Mouse (Mus musculus) heart, adult 2 months (tissue): Measurements from ENCODE around the gene Tmem62. TPM values are rescaled to one million over a fixed set of nuclear protein-coding genes. Genes with fewer than 3 reads are reported as not detected.
"Not testable (repeated sequence)": the region's sequence is repeated elsewhere in the genome, so short reads cannot be mapped to it uniquely, and the experiment has no call there.

Experiments used
- DNase-seq, 2 experiments: peaks; one replicate each; pipeline ENCODE4 v3.0.0; 2021
- H3K27ac ChIP-seq: fragments of 200-600 bp; 2 replicates; pipeline ENCODE4 v1.8.1; 2022
- H3K27me3 ChIP-seq: fragments of 200-500 bp; 2 replicates; pipeline ENCODE4 v1.6.1; 2012; ENCODE audit warnings: mild to moderate bottlenecking, low read length, inconsistent platforms, mixed read lengths; ENCODE audit not compliant: control insufficient read depth, insufficient read depth
- H3K36me3 ChIP-seq: fragments of 200-500 bp; 2 replicates; pipeline ENCODE4 v1.6.1; 2012; ENCODE audit warnings: low read length, inconsistent platforms; ENCODE audit not compliant: control insufficient read depth, insufficient read depth
- H3K4me1 ChIP-seq: fragments of 200-500 bp; 2 replicates; pipeline ENCODE4 v1.6.1; 2011; ENCODE audit warnings: low read length; ENCODE audit not compliant: control insufficient read depth, insufficient read depth
- H3K4me3 ChIP-seq: fragments of 200-600 bp; 2 replicates; pipeline ENCODE4 v1.8.1; 2022
- H3K79me2 ChIP-seq: fragments of 200-500 bp; replicated peaks from 2 replicates; pipeline ENCODE4 v1.6.1; 2012; ENCODE audit warnings: mild to moderate bottlenecking, inconsistent platforms, low read length, moderate library complexity, mixed read lengths; ENCODE audit not compliant: control insufficient read depth, insufficient read depth
- H3K9ac ChIP-seq: fragments of 200-500 bp; 2 replicates; pipeline ENCODE4 v1.6.1; 2012; ENCODE audit warnings: low read depth, mild to moderate bottlenecking, control low read depth, inconsistent platforms, low read length, mixed read lengths
- CTCF ChIP-seq: fragments of 200-600 bp; IDR thresholded peaks from 2 replicates; pipeline ENCODE4 v1.8.1; 2022; ENCODE audit warnings: antibody characterized with exemption, mild to moderate bottlenecking, moderate library complexity
- EP300 ChIP-seq: fragments of 200-500 bp; IDR thresholded peaks from 2 replicates; pipeline ENCODE4 v1.6.1; 2011; ENCODE audit warnings: low read depth, low read length, control low read depth; ENCODE audit not compliant: insufficient read depth
- POLR2A ChIP-seq: fragments of 200-500 bp; IDR thresholded peaks from 2 replicates; pipeline ENCODE4 v1.6.1; 2011; ENCODE audit warnings: mild to moderate bottlenecking, low read depth, low read length, control low read depth; ENCODE audit not compliant: insufficient read depth
- WGBS: fragments of 180-500 bp; shearing (Covaris S2); methylation state at CpG from one replicate; pipeline ENCODE4 v1.1.7; 2018; 5-methylcytosine and 5-hydroxymethylcytosine counted together
- intact Hi-C: fragments of 180-260 bp; cut with DNase I; formaldehyde crosslinking; loops from one replicate; pipeline ENCODE4 v1.15.1; 2025
- polyA plus RNA-seq: library from polyadenylated mRNA; depleted of rRNA; stranded (reverse); fragments of >200 nt; gene quantifications from 2 replicates; pipeline ENCODE4 v1.2.3, GENCODE M21; 2012
- total RNA-seq, 2 experiments: library from RNA; stranded (reverse); gene quantifications; 2 replicates each; pipeline ENCODE4 v1.2.3; 2021

The Tmem62 gene
- total and polyA plus RNA-seq, 3 experiments: 3.1 to 5.1 (median 3.6) TPM

GRCm38 (mm10) chr2:120979819-120980218, 3.0 kb downstream of the Tmem62 start:
- TF ChIP-seq POLR2A (no peak), EP300 (no peak), CTCF (no peak)
- Histone ChIP-seq H3K4me3 (no peak overlapping the region), H3K36me3 (no peaks in the 10 kb centered on the region), H3K4me1 (no peaks in the 10 kb centered on the region), H3K79me2 (no peaks in the 10 kb centered on the region), H3K9ac (no peak overlapping the region), H3K27ac (no peak overlapping the region), H3K27me3 (no peaks in the 10 kb centered on the region)
- DNase-seq: no peak
- WGBS: 76% methylated on average over 1 of the region's 1 CpGs
- intact Hi-C loops: loop anchor here (2.0 kb wide), 1 partner anchor 123 kb away; no protein-coding TSS in a partner anchor

DNA sequence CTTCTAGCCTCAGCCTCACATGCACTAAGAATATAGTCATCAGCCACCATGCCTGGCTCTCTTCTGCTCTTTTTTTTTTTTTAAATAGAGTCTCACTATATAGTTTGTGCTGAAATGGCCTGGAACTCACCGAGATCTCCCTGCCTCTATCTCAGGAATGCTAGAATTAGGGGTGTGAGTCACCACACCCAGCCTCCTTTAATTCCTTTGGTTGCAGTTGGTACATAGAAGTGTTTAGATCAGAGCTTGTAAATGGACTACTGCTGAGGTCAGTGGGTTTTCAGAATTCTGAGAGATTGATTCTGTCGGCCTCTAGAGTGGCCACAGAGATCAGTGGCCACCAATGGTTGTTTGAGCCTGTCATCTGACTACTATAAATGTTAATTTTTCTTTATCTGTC, 4.0 kb downstream of the Tmem62 start:
- no peak overlapping the region for H3K27ac ChIP-seq
- H3K27me3 ChIP-seq: no peaks in the 10 kb centered on the region
- no peaks in the 10 kb centered on the region for H3K79me2 ChIP-seq
- intact Hi-C loops: no loop called here
- no peaks in the 10 kb centered on the region for H3K36me3 ChIP-seq
- H3K4me1 ChIP-seq: no peaks in the 10 kb centered on the region
- no peak for DNase-seq
- TF ChIP-seq POLR2A: no peak
- H3K4me3 ChIP-seq: no peak overlapping the region
- H3K9ac ChIP-seq: no peak overlapping the region
- 64% methylated on average over 2 of the region's 2 CpGs for WGBS

GRCm38 (mm10) chr2:120983611-120984010, 6.8 kb downstream of the Tmem62 start:
- no peak overlapping the region for H3K27ac ChIP-seq
- H3K4me1 ChIP-seq: no peaks in the 10 kb centered on the region
- no peaks in the 10 kb centered on the region for H3K27me3 ChIP-seq
- no peaks in the 10 kb centered on the region for H3K79me2 ChIP-seq
- no peaks in the 10 kb centered on the region for H3K36me3 ChIP-seq
- no peak overlapping the region for H3K4me3 ChIP-seq
- H3K9ac ChIP-seq: no peak overlapping the region
- TF ChIP-seq CTCF (no peak), POLR2A (no peak), EP300 (no peak)
- intact Hi-C loops: no loop called here
- DNase-seq: no peak
- WGBS: 66% methylated on average over 2 of the region's 2 CpGs

- intact Hi-C loops: no loop called here
- Histone ChIP-seq H3K4me1 (no peaks in the 10 kb centered on the region), H3K4me3 (no peak overlapping the region)
These were observed 8.4 kb downstream of the Tmem62 start for GRCm38 (mm10) chr2:120985241-120985640.

GRCm38 (mm10) chr2:120991196-120991595, 14.4 kb downstream of the Tmem62 start:
- Histone ChIP-seq H3K36me3 (no peaks in the 10 kb centered on the region; the same call in 1 of the 2 replicates), H3K9ac (no peak overlapping the region), H3K4me1 (no peaks in the 10 kb centered on the region), H3K79me2 (no peaks in the 10 kb centered on the region), H3K27ac (no peak overlapping the region), H3K4me3 (no peak overlapping the region), H3K27me3 (no peaks in the 10 kb centered on the region)
- TF ChIP-seq CTCF (no peak), EP300 (no peak), POLR2A (no peak)
- WGBS: 67% methylated on average over 4 of the region's 4 CpGs
- no peak for DNase-seq
- intact Hi-C loops: no loop called here

More at GRCm38 (mm10) chr2:120985241-120985640, 8.4 kb downstream of the Tmem62 start:
- WGBS: 97% methylated on average over 1 of the region's 1 CpGs
- no peaks in the 10 kb centered on the region for H3K79me2 ChIP-seq
- no peak for DNase-seq
- no peak overlapping the region for H3K9ac ChIP-seq
- H3K36me3 ChIP-seq: no peaks in the 10 kb centered on the region
- H3K27me3 ChIP-seq: no peaks in the 10 kb centered on the region
- H3K27ac ChIP-seq: no peak overlapping the region
- TF ChIP-seq EP300: no peak
- peak; percentile 37 for TF ChIP-seq CTCF
- no peak for TF ChIP-seq POLR2A

DNA sequence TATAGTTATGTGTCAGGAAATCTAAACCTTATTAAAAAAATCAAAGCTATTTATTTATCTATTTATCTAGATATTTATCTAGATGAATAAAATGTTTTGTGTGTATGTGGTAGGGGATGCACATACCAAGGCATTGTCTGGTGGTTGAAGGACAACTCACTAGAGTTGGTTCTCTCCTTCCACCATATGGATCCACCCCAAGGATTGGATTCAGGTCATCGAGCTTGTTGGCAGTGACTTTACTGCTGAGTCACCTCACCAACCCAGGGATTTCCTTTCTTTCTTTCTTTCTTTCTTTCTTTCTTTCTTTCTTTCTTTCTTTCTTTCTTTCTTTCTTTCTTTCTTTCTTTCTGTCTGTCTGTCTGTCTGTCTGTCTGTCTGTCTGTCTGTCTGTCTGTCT, 19.8 kb downstream of the Tmem62 start:
- DNase-seq, H3K27ac ChIP-seq, H3K9ac ChIP-seq, H3K79me2 ChIP-seq, H3K4me3 ChIP-seq, H3K4me1 ChIP-seq, H3K27me3 ChIP-seq, H3K36me3 ChIP-seq, intact Hi-C loops: not testable (repeated sequence)
- WGBS: 61% methylated on average over 1 of the region's 1 CpGs
